Mouse (Mus musculus): ENCODE data around the gene Efs. TPM values are rescaled to one million over a fixed set of nuclear protein-coding genes. Genes with fewer than 3 reads are reported as not detected.

The Efs gene
- polyA plus RNA-seq (2012) = 0.04 TPM in 1 of 2 replicates, not detected in the other

GRCm38 (mm10) chr14:54925349-54926342 lies at the start of gene Efs:
Gene Efs, minus strand, starts transcription at chr14:54926126.
- TF ChIP-seq GATA1 (IDR thresholded peaks at IDR 0.05; ENCODE audit: low read length) = no peak

- TF ChIP-seq GATA1 (IDR thresholded peaks at IDR 0.05; ENCODE audit: low read length) = no peak
Measured at GRCm38 (mm10) chr14:54974068-54974791, 48.3 kb upstream of the Efs start.

GRCm38 (mm10) chr14:54968344-54968743 lies 42.4 kb upstream of the Efs start:
- TF ChIP-seq GATA1 (IDR thresholded peaks at IDR 0.05; ENCODE audit: low read length) = no peak

GRCm38 (mm10) chr14:54967874-54968273 lies 41.9 kb upstream of the Efs start:
- TF ChIP-seq GATA1 (IDR thresholded peaks at IDR 0.05; ENCODE audit: low read length) = no peak

GRCm38 (mm10) chr14:54966320-54966977 lies 40.5 kb upstream of the Efs start, which contains the start of gene Myh6:
Gene Myh6, minus strand, starts transcription at chr14:54966927.
- TF ChIP-seq GATA1 (IDR thresholded peaks at IDR 0.05; ENCODE audit: low read length) = no peak

- no peak for TF ChIP-seq GATA1 (IDR thresholded peaks at IDR 0.05; ENCODE audit: low read length)
Measured at GRCm38 (mm10) chr14:54965631-54966030, 39.7 kb upstream of the Efs start.

- TF ChIP-seq GATA1 (IDR thresholded peaks at IDR 0.05; ENCODE audit: low read length) = no peak
Measured at GRCm38 (mm10) chr14:54965044-54965443, 39.1 kb upstream of the Efs start.

- TF ChIP-seq GATA1 (IDR thresholded peaks at IDR 0.05; ENCODE audit: low read length) = no peak
Measured at GRCm38 (mm10) chr14:54963727-54964126, 37.8 kb upstream of the Efs start.

GRCm38 (mm10) chr14:54962714-54963113 lies 36.8 kb upstream of the Efs start:
- no peak for TF ChIP-seq GATA1 (IDR thresholded peaks at IDR 0.05; ENCODE audit: low read length)

GRCm38 (mm10) chr14:54961487-54961886 lies 35.6 kb upstream of the Efs start:
- TF ChIP-seq GATA1 (IDR thresholded peaks at IDR 0.05; ENCODE audit: low read length) = no peak

GRCm38 (mm10) chr14:54960769-54961168 lies 34.8 kb upstream of the Efs start:
- TF ChIP-seq GATA1 (IDR thresholded peaks at IDR 0.05; ENCODE audit: low read length) = no peak

GRCm38 (mm10) chr14:54959197-54959596 lies 33.3 kb upstream of the Efs start:
- no peak for TF ChIP-seq GATA1 (IDR thresholded peaks at IDR 0.05; ENCODE audit: low read length)

- TF ChIP-seq GATA1 (IDR thresholded peaks at IDR 0.05; ENCODE audit: low read length) = no peak
Measured at GRCm38 (mm10) chr14:54958503-54958902, 32.6 kb upstream of the Efs start.

- TF ChIP-seq GATA1 (IDR thresholded peaks at IDR 0.05; ENCODE audit: low read length) = no peak
Measured at GRCm38 (mm10) chr14:54956533-54956932, 30.6 kb upstream of the Efs start.

- no peak for TF ChIP-seq GATA1 (IDR thresholded peaks at IDR 0.05; ENCODE audit: low read length)
Measured at GRCm38 (mm10) chr14:54955481-54955880, 29.6 kb upstream of the Efs start.

- no peak for TF ChIP-seq GATA1 (IDR thresholded peaks at IDR 0.05; ENCODE audit: low read length)
Measured at GRCm38 (mm10) chr14:54954474-54954873, 28.5 kb upstream of the Efs start.
